Mouse (Mus musculus) liver, embryonic 15.5 days (tissue): ENCODE results near the gene Ttc5. TPM values are rescaled to one million over a fixed set of nuclear protein-coding genes. Genes with fewer than 3 reads are reported as not detected.

Experiments used
- ATAC-seq: fragments of 200-750 bp; cut with Nextera tagmentation; 2 replicates; pipeline ENCODE4 v1.8.0; 2017; ENCODE audit warnings: moderate number of reproducible peaks, mild to moderate bottlenecking, moderate library complexity; ENCODE audit not compliant: insufficient read depth
- H3K27ac ChIP-seq: fragments of 300-500 bp; sonication (generic); replicated peaks from 2 replicates; pipeline ENCODE4 v1.5.1; 2015; ENCODE audit warnings: mild to moderate bottlenecking, inconsistent platforms
- H3K27me3 ChIP-seq: fragments of 300-500 bp; sonication (generic); 2 replicates; pipeline ENCODE4 v1.6.1; 2015; ENCODE audit warnings: mild to moderate bottlenecking, inconsistent platforms
- H3K36me3 ChIP-seq: fragments of 300-500 bp; sonication (generic); replicated peaks from 2 replicates; pipeline ENCODE4 v1.6.1; 2015; ENCODE audit warnings: moderate library complexity, mild to moderate bottlenecking, inconsistent platforms
- H3K4me1 ChIP-seq: fragments of 300-500 bp; sonication (generic); replicated peaks from 2 replicates; pipeline ENCODE4 v1.6.1; 2015; ENCODE audit warnings: inconsistent platforms
- H3K4me2 ChIP-seq: fragments of 300-500 bp; sonication (generic); 2 replicates; pipeline ENCODE4 v1.6.1; 2015; ENCODE audit warnings: moderate library complexity, mild to moderate bottlenecking, inconsistent platforms
- H3K4me3 ChIP-seq: fragments of 300-500 bp; sonication (generic); replicated peaks from 2 replicates; pipeline ENCODE4 v1.5.1; 2015; ENCODE audit warnings: mild to moderate bottlenecking, inconsistent platforms
- H3K9ac ChIP-seq: fragments of 300-500 bp; sonication (generic); 2 replicates; pipeline ENCODE4 v1.6.1; 2015; ENCODE audit warnings: moderate library complexity, mild to moderate bottlenecking, inconsistent platforms
- H3K9me3 ChIP-seq: fragments of 300-500 bp; sonication (generic); replicated peaks from 2 replicates; pipeline ENCODE4 v1.6.1; 2016; ENCODE audit warnings: inconsistent platforms
- WGBS: fragments of 180-500 bp; shearing (Covaris S2); methylation state at CpG from one replicate; pipeline ENCODE4 v1.1.7; 2015; ENCODE audit warnings: mixed read lengths; ENCODE audit not compliant: insufficient replicate concordance; 5-methylcytosine and 5-hydroxymethylcytosine counted together
- polyA plus RNA-seq: library from polyadenylated mRNA; unstranded; fragments of >200 nt; fragmentation: Nextera tagmentation; extraction: Ambion mirVana; gene quantifications from 2 replicates; pipeline ENCODE4 v1.2.1, GENCODE M21; 2015

The Ttc5 gene
- polyA plus RNA-seq, 1 experiment from 2014 or later: 16.3 TPM

DNA sequence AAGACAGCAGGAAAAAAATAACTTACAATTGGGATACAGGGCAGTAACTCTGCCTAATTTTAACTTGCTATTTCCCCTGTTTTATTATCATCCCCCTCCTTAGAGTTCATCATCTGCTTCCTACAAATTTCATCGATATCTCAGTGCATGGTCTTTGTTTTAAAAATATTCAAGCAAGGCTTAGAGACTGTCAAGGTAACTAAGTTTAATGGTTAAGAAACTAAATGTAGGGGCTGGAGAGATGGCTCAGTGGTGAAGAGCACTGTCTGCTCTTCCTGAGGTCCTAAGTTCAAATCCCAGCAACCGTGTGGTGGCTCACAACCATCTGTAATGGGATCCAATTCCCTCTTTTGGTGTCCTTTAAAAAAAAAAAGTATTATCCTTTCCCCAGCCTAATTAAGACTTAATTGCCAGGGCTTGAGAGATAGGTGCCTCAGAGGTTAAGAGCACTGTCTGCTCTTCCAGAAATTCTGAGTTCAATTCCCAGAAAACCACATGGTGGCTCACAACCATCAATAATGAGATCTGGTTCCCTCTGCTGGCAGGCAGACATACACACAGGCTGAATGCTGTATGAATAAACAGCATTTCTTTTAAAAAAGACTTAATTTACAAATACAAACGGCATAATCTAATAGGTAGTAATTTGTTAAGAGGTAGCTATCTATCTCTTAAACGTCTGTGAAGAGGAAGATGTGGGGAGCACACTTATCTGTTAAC is 17.7 kb upstream of the Ttc5 start:
- H3K9ac ChIP-seq: no peak overlapping the region
- no peaks in the 10 kb centered on the region for H3K27me3 ChIP-seq
- no peaks in the 10 kb centered on the region for H3K9me3 ChIP-seq
- H3K36me3 ChIP-seq: no peaks in the 10 kb centered on the region
- H3K4me3 ChIP-seq: no peak overlapping the region
- 48% methylated on average over 4 of the region's 4 CpGs for WGBS
- no peak overlapping the region for H3K27ac ChIP-seq
- peaks cover 13% of the 10 kb centered on the region for H3K4me1 ChIP-seq
- no peak overlapping the region for H3K4me2 ChIP-seq
- no peak for ATAC-seq

DNA sequence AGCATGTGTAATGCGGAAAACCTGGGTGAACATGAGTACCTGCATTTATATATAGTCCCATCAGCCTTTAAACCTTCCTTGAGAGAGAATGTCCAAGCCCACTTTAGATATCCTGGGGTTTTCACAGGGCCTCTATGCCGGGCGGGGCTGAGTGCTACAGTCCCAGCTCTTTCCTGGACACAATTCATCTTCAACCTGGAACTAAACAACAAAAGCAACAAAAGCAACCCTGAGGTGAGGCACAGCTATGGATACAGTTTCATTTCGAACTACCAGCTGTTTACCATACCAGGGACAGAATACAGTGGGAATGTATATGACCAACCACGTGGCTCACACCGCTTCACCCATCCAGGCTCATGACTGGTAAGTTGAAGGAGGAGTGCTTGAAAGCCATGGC is 17.1 kb upstream of the Ttc5 start:
- no peak overlapping the region for H3K27ac ChIP-seq
- WGBS: 76% methylated on average over 6 of the region's 6 CpGs

GRCm38 (mm10) chr14:50799502-50800259 is 14.4 kb upstream of the Ttc5 start:
- no peaks in the 10 kb centered on the region for H3K36me3 ChIP-seq
- H3K27me3 ChIP-seq: no peaks in the 10 kb centered on the region
- H3K9me3 ChIP-seq: no peaks in the 10 kb centered on the region
- ATAC-seq: no peak
- no peak overlapping the region for H3K4me2 ChIP-seq
- H3K9ac ChIP-seq: no peak overlapping the region
- no peak overlapping the region for H3K4me3 ChIP-seq
- no peak overlapping the region for H3K27ac ChIP-seq
- H3K4me1 ChIP-seq: peaks cover 5% of the 10 kb centered on the region; the same call in 1 of the 2 replicates
- WGBS: under 1% methylated on average over 3 of the region's 3 CpGs

More for the DNA sequence above, 17.1 kb upstream of the Ttc5 start:
- no peaks in the 10 kb centered on the region for H3K9me3 ChIP-seq
- H3K27me3 ChIP-seq: no peaks in the 10 kb centered on the region
- ATAC-seq: no peak
- no peak overlapping the region for H3K4me3 ChIP-seq
- no peak overlapping the region for H3K9ac ChIP-seq
- no peaks in the 10 kb centered on the region for H3K36me3 ChIP-seq
- H3K4me1 ChIP-seq: peaks cover 12% of the 10 kb centered on the region
- no peak overlapping the region for H3K4me2 ChIP-seq

- no peak for ATAC-seq
- Histone ChIP-seq H3K27me3 (no peaks in the 10 kb centered on the region), H3K9me3 (no peaks in the 10 kb centered on the region), H3K9ac (no peak overlapping the region), H3K4me3 (no peak overlapping the region), H3K27ac (no peak overlapping the region), H3K4me1 (peaks cover 2% of the 10 kb centered on the region; the same call in 1 of the 2 replicates), H3K36me3 (no peaks in the 10 kb centered on the region), H3K4me2 (no peak overlapping the region)
- WGBS: 46% methylated on average over 2 of the region's 2 CpGs
Observed at GRCm38 (mm10) chr14:50798512-50798911, 13.2 kb upstream of the Ttc5 start.

DNA sequence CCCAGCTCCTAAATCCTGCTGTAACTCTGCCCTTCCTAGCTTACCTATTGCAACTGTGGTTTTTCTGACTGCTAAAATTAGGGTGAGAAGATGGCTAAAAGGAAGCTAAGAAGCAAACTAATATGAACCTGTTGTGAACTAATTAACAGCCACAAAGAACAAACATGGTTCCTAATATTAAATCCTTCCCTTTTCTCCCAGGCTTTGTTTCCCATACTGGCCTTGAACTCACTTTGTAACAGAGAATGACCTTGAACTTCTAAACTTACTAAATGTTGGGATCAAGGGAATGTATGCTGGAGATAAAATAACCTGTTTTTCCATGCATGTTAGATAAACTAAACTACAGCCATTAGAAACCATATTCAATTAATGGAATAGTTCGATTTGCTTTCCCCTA is 11.1 kb upstream of the Ttc5 start:
- Histone ChIP-seq H3K27me3 (no peaks in the 10 kb centered on the region), H3K36me3 (no peaks in the 10 kb centered on the region), H3K9ac (no peak overlapping the region), H3K4me3 (no peak overlapping the region), H3K27ac (no peak overlapping the region), H3K4me1 (no peaks in the 10 kb centered on the region; the same call in 1 of the 2 replicates), H3K4me2 (no peak overlapping the region), H3K9me3 (no peaks in the 10 kb centered on the region)
- WGBS: 54% methylated on average over 1 of the region's 1 CpGs
- ATAC-seq: no peak

DNA sequence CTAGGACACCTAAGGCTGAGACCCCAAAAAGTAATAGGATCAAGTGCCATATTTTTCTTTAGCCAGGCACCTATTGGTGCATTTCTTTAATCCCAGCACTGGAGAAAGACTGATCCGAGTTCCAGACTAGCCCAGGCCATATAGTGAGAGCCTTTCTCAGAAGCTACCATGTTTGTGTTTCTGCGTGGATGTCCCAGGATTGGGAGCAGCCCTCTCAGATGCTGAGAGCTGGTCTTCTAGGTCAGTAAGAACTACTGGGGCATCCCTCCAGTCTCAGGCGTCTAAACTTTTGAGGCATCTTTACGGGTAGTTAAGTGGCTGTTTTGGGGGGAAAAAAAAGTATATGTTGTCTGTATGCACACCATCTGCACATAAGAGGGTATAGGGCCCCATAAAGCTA is 10.6 kb upstream of the Ttc5 start:
- no peaks in the 10 kb centered on the region; the same call in 1 of the 2 replicates for H3K4me1 ChIP-seq
- no peak overlapping the region for H3K27ac ChIP-seq
- H3K4me2 ChIP-seq: no peak overlapping the region
- H3K4me3 ChIP-seq: no peak overlapping the region
- H3K9me3 ChIP-seq: no peaks in the 10 kb centered on the region
- H3K27me3 ChIP-seq: no peaks in the 10 kb centered on the region
- no peak for ATAC-seq
- 67% methylated on average over 4 of the region's 4 CpGs for WGBS
- H3K36me3 ChIP-seq: no peaks in the 10 kb centered on the region
- no peak overlapping the region for H3K9ac ChIP-seq

GRCm38 (mm10) chr14:50795261-50795935 is 10.1 kb upstream of the Ttc5 start:
- Histone ChIP-seq H3K36me3 (no peaks in the 10 kb centered on the region), H3K9me3 (no peaks in the 10 kb centered on the region), H3K9ac (no peak overlapping the region), H3K4me3 (no peak overlapping the region), H3K4me1 (no peaks in the 10 kb centered on the region; the same call in 1 of the 2 replicates), H3K27me3 (no peaks in the 10 kb centered on the region), H3K4me2 (no peak overlapping the region), H3K27ac (no peak overlapping the region)
- no peak for ATAC-seq
- WGBS: 82% methylated on average over 24 of the region's 24 CpGs

- no peak overlapping the region for H3K27ac ChIP-seq
- no peak for ATAC-seq
- H3K4me3 ChIP-seq: no peak overlapping the region
- 18% methylated on average over 2 of the region's 2 CpGs for WGBS
- peaks cover 10% of the 10 kb centered on the region for H3K4me1 ChIP-seq
- no peak overlapping the region for H3K9ac ChIP-seq
- H3K9me3 ChIP-seq: no peaks in the 10 kb centered on the region
- H3K27me3 ChIP-seq: no peaks in the 10 kb centered on the region
- H3K4me2 ChIP-seq: no peak overlapping the region
- no peaks in the 10 kb centered on the region for H3K36me3 ChIP-seq
Observed at GRCm38 (mm10) chr14:50788157-50788556, 2.8 kb upstream of the Ttc5 start.

GRCm38 (mm10) chr14:50784391-50785250 is 698 bp downstream of the Ttc5 start:
- Histone ChIP-seq H3K4me1 (peaks cover 10% of the 10 kb centered on the region), H3K4me3 (peak overlapping the region; percentile 90), H3K9me3 (no peaks in the 10 kb centered on the region), H3K9ac (peak overlapping the region; percentile 76), H3K27ac (no peak overlapping the region; the same call in 1 of the 2 replicates), H3K4me2 (peak overlapping the region; percentile 74), H3K36me3 (peaks cover 6% of the 10 kb centered on the region), H3K27me3 (no peaks in the 10 kb centered on the region)
- 15% methylated on average over 16 of the region's 16 CpGs for WGBS
- peak; percentile 53; the same call in 1 of the 2 replicates for ATAC-seq

DNA sequence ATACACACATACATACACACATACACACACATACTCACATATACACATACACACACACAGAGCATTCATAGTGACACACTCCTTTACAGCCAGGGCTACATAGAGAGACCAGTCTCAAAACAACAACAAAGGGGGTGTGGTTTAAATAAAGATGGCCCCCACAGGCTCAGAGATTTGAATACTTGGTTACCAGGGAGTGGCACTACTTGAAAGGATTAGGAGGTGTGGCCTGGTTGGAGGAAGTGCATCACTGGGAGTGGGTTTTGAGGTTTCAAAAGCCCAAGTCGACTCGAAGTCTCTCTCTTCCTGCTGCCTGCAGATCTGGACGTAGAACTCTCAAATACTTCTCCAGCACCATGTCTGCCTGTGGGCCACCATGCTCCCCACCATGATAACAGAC is 3.2 kb downstream of the Ttc5 start:
- H3K27ac ChIP-seq: no peak overlapping the region
- H3K4me1 ChIP-seq: peaks cover 10% of the 10 kb centered on the region
- WGBS: 62% methylated on average over 3 of the region's 3 CpGs
- no peaks in the 10 kb centered on the region for H3K27me3 ChIP-seq
- H3K9ac ChIP-seq: no peak overlapping the region
- no peak overlapping the region for H3K4me2 ChIP-seq
- H3K9me3 ChIP-seq: no peaks in the 10 kb centered on the region
- no peak overlapping the region for H3K4me3 ChIP-seq
- no peak for ATAC-seq
- peaks cover 14% of the 10 kb centered on the region for H3K36me3 ChIP-seq
